Mouse (Mus musculus) left cerebral cortex, adult 2 months (tissue): ENCODE data around the gene Alox5ap. TPM values are rescaled to one million over a fixed set of nuclear protein-coding genes. Genes with fewer than 3 reads are reported as not detected.
A peak's percentile ranks its signal among the peaks of the same experiment; 100 is the strongest.

Experiments
- DNase-seq, 2 experiments: peaks; one replicate each; pipeline ENCODE4 v3.0.0; 2021 to 2022; ENCODE audit warnings: low spot score in 2 of 2, mixed read lengths in 1 of 2; ENCODE audit errors: extremely low spot score in 1 of 2
- H3K27ac ChIP-seq: fragments of 200-600 bp; 2 replicates; pipeline ENCODE4 v1.8.1; 2022
- H3K4me3 ChIP-seq: fragments of 200-600 bp; 2 replicates; pipeline ENCODE4 v1.8.1; 2022
- CTCF ChIP-seq: fragments of 200-600 bp; IDR thresholded peaks from 2 replicates; pipeline ENCODE4 v1.8.1; 2022; ENCODE audit warnings: antibody characterized with exemption, mild to moderate bottlenecking, moderate library complexity
- intact Hi-C: fragments of 180-260 bp; cut with DNase I; formaldehyde crosslinking; loops from one replicate; pipeline ENCODE4 v1.15.1; 2025
- total RNA-seq, 2 experiments: library from RNA; stranded (reverse); gene quantifications; 2 replicates each; pipeline ENCODE4 v1.2.3; 2021

Gene Alox5ap
- total RNA-seq, 2 experiments from 2014 or later, result 10.0 to 12.2 TPM

DNA sequence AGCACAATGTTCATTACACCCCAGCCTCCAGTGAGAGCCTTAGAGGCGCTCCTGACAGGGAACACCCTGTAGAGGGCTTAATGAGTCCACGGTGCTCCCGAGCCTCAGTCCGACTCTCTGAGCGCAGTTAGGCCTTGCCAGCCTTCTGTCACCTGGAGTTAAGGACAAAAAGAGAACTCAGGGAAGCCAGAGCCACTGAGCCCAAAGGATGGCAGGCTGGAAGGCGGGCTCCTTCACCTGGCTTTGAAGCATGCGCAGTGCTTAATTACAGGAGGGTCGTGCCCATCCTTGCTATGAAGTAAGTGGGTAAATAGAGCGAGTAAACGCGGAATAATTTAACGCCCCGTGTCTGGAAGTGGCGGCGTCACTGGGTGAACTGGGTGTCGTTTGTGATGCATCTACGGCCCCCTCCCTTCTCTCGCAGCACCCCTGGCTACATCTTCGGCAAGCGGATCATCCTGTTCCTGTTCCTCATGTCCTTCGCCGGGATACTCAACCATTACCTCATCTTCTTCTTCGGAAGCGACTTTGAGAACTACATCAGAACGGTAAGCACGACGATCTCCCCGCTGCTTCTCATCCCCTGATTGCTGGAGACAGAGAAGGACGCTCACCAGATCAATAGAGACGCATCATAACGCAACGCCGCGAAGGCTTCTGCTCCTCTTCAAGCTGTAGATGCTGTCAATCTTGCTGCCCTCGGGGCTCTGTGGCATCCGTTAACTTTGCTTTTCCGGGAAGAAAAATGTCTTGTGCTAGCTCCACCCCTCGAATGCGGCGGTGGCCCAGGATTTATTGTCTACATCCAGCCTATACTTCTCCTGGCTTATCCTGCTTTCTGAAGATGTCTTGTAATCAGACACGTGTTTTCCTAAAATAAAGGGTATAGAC, 22.8 kb downstream of the Alox5ap start:
- Histone ChIP-seq H3K27ac (peak overlapping the region; percentile 79), H3K4me3 (peak overlapping the region; percentile 44)
- TF ChIP-seq CTCF, result peak; percentile 18
- DNase-seq, result peak; percentile 25 to 36
- intact Hi-C loops, result loop anchor here (2.0 kb wide), 1 partner anchor 47 kb away; no protein-coding TSS in a partner anchor

DNA sequence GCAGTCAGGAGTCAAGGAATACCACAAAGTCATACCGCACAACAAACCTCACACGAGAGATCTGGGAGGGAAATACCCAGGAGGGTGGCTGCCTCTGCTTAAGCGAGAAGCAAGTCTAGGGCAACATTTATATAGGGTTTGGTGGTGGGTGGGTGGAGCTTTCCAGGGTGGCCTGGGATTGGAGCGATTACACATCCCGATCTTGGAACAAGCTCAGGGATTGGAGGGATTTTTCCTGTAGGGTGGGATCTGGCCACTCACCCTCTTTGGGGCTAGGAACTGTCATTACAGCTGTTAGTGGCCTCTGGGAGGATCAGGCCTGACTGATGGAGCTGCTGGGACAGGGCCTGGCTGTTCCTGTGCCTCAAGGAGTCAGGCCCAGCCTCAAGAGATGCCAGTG, 26.7 kb downstream of the Alox5ap start:
- DNase-seq, result no peak
- Histone ChIP-seq H3K4me3 (no peak overlapping the region), H3K27ac (no peak overlapping the region)
- intact Hi-C loops, result no loop called here
- no peak for TF ChIP-seq CTCF

DNA sequence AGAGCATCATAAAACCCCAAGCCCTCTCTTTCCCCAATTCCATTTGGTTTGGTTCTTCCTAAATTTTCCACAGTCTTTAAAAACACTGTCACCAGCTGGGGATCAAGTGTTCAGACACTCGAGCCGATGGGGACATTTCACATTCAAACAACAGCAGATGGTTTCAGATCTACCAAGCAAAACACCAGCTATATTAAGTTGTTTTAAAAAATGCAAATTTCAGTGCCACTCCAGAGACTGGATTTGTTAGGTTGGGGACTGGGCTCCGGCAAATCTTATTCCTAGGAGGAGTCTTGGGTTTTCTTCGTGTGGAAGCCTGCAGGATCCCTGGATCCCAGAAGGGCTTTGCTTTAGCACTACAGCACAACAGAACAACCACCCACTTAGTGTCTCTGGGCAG, 28.5 kb downstream of the Alox5ap start:
- intact Hi-C loops, result no loop called here
- no peak for TF ChIP-seq CTCF

DNA sequence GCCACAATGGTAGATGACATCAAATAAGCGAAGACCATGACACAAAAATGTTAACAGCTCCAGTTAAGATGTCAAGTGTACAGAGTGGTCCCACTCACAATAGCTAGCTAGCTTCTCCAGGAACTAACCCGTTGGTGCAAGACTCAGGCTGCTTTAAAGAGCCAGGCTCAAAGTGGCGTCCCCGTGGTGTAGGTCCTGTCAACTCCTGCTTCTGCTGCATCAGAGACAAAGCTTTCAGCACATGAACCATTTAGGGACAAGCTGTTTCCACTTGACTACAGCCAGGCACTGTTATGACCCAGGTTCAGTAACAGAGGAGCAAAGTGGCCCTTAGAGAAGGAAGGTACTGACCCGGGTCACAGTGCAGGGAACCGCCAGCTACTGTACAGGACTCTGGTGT, 32.2 kb downstream of the Alox5ap start:
- Histone ChIP-seq H3K4me3 (no peak overlapping the region), H3K27ac (no peak overlapping the region)
- no peak for DNase-seq
- TF ChIP-seq CTCF, result no peak
- intact Hi-C loops, result no loop called here

More for the DNA sequence above, 28.5 kb downstream of the Alox5ap start:
- Histone ChIP-seq H3K4me3 (no peak overlapping the region), H3K27ac (peak overlapping the region; percentile 80)
- DNase-seq, result no peak

DNA sequence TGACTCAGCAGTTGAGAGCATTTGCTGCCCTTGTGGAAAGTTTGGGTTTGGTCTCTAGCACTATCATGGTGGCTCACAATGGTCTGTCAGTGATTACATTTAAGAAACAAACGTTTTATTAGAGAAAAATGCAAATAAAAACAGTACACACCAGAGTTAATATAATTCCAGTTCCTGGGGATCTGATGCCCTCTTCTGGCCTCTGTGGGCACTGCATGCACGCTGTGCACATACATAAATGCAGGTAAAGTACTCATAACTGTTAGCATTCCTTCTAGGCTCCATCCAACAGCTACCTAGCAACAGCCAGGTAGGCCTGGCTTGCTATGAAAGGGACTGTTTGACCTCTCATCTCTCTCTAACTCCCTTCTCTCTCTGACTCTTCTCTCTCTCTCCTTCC, 32.9 kb downstream of the Alox5ap start:
- peak; percentile 38 for TF ChIP-seq CTCF
- Histone ChIP-seq H3K27ac (no peak overlapping the region), H3K4me3 (no peak overlapping the region)
- intact Hi-C loops, result no loop called here
- no peak for DNase-seq

DNA sequence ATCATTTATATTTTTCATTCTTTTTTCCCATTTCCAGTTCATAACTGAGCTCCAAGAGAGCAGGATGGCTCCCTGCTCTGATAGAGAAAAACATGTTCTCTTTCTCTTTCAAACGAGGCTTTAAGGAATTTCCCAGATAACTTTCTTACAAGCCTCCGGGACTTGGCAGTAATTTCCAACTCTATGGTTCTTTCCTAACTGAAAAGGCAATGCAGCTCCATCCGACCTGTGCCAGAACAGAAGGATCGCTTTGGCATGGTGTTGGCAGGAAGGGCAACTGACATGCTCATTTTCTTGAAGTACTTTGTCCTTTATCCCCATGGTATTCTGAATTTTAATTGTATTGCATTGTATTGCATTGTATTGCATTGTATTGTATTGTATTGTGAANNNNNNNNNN, 33.7 kb downstream of the Alox5ap start:
- DNase-seq, result no peak
- Histone ChIP-seq H3K27ac (no peak overlapping the region), H3K4me3 (no peak overlapping the region)
- intact Hi-C loops, result no loop called here
- no peak for TF ChIP-seq CTCF

DNA sequence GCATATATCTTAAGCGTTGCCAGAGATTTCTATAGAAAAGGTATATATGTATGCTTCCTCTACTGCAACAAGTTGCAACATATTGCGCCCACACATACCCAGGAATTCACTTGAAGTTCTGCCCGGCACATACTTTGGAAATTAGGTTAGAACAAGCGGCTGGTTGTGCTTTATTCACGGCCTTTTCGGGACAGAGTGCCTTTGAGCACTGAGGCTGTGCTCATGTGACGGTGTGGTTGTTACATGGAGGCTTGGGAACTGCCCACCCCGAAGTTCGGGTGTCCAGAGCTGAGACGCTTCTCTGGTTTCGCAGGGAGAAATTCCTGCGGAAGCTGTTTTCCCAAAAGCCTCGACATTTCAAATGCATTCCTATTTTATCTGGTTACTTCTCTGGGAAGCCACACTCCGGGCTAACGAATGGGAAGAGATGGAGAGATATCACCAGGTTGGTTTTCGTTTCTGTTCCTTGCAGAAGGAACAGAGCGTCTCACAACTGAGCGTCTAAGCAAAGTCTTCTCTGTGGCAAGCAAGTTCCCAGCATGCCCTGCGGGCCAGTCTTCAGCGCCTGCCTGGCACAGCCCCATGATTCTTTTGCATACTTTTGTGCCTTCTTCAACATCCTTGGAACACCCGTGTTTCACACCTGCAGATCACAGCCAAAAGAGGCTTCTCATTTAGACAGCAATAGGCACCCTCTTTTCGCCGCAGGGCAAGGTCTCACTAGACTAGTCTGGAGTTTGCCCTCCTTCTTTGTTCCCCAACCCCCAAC, 48.5 kb downstream of the Alox5ap start:
- no peak for TF ChIP-seq CTCF
- intact Hi-C loops, result no loop called here
- H3K4me3 ChIP-seq, result peak overlapping the region; percentile 5; the same call in 1 of the 2 replicates
- H3K27ac ChIP-seq, result peak overlapping the region; percentile 70
- DNase-seq, result peak in 1 of 2 experiments; percentile 57

DNA sequence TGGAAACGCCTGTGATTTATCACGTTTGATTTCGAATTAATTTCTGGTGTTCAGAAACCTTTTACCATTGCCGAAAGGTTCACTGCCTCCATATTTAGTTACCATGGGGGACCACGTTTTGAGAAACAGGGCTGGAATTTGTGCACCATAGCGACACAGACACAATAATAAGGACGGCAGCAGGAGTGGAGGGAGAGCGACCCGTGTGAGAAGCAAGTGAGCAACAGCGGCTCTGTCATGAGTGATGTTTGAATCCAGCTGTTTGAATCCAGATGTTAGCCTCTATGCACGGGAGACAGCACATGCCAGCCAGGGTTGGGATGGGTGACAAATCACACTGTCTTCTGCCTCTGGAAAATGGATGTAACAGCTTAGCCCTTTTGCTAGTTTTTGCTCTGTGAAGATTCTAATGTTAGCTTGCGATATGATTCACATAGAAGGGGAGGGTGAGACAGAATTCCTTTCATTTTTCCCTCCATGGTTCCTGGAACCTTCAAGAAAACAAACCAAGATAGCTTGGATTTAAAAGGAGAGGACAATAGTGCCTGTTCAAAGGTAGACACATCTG, 50.0 kb downstream of the Alox5ap start:
- Histone ChIP-seq H3K4me3 (no peak overlapping the region), H3K27ac (peak overlapping the region; percentile 64)
- TF ChIP-seq CTCF, result no peak
- intact Hi-C loops, result no loop called here
- DNase-seq, result no peak

DNA sequence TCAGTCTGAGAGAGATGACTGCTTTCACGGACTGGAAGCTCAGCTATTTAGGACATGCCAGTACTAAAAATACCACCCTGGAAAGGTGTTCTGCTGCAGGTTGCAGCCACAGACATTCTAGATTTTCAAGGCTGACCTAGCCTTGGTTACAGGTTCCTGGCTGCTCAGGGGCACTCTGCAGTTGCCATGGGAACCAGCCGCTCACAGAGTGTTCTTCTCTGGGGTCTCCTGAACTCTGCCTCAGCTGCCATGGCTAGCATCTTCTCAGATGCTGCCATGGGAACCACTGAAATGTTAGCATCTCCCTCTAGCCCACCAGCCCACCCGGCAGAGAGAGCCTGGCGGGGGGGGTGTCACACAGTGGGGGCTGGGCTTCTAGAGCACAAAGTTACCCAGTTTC, 52.4 kb downstream of the Alox5ap start:
- H3K27ac ChIP-seq, result no peak overlapping the region
- intact Hi-C loops, result no loop called here
- no peak overlapping the region for H3K4me3 ChIP-seq
- no peak for TF ChIP-seq CTCF
- no peak for DNase-seq

DNA sequence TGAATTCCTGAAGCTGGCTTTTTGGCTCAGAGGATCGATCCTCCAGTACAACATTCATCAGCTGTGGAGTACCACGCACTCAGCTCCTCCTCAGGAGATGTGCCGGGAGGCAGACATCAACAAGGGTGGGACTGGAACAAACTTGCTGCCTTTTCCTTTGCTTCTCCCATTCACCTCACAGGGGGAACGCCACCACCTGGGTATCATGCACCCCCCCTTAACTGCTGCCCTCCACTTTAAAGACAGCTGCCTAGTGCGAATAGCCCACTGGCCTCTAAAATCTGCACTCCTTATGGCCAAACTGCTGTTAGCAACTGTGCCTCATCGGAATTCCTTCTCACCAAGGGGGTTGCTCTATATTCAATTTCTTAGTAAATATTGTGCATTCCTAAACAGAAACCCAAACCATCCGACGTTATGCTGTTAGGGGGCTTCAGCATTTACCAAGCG, 55.3 kb downstream of the Alox5ap start:
- no peak overlapping the region for H3K4me3 ChIP-seq
- no peak for DNase-seq
- peak overlapping the region; percentile 81 for H3K27ac ChIP-seq
- TF ChIP-seq CTCF, result no peak
- intact Hi-C loops, result no loop called here

DNA sequence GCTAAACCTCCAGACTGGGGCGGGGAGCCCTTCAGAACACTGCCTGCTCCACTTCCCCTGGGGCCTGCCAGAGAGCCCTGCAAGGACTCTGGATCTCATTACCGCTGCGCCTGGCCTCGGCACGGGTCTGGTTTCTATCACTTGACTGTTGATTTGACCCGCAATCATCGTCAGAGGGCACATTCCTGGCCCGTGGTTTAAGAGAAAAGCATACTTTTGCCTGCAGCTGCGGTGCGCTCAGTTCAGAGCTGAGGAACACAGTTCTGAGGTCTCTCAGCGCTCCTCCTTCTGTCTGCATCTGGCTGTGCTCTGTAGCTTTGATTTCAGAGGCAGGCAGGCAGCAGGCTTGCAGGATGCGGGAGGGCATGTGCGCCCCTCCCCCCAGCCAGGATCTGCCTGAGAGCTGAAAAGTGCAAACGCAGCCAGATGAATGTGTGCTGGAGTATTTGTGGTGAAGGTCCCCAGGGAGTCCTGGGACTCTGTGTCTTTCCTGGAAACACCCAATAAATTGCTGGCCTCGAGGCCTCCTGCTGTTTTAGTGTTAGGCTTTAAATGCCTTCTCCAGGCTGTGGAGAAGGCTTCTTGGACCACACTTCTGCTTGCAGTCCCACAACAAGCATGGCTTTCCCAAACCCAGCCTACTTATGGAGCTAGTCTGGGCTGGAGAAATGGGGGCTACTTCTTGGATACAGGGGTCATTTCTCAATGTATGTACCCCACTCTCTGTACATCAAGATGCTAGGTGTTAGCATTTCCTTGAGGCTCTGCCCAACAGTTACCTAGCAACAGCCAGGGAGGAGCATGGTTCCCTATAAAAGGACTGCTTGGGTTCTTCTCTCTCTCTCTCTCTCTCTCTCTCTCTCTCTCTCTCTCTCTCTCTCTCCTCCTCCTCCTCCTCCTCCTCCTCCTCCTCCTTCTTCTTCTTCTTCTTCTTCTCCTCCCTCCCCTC, 56.2 kb downstream of the Alox5ap start:
- Histone ChIP-seq H3K4me3 (no peak overlapping the region), H3K27ac (peak overlapping the region; percentile 81)
- TF ChIP-seq CTCF, result no peak; the same call in 1 of the 2 replicates
- DNase-seq, result peak; percentile 63 to 73
- intact Hi-C loops, result no loop called here
